Mouse (Mus musculus): ENCODE measurements at regions not wholly inside any gene's neighbourhood (a gene's known extent, or its start where the extent isn't known, plus 50 kb on each side); places are given as distances from the start of the nearest gene placed in this dataset.

DNA sequence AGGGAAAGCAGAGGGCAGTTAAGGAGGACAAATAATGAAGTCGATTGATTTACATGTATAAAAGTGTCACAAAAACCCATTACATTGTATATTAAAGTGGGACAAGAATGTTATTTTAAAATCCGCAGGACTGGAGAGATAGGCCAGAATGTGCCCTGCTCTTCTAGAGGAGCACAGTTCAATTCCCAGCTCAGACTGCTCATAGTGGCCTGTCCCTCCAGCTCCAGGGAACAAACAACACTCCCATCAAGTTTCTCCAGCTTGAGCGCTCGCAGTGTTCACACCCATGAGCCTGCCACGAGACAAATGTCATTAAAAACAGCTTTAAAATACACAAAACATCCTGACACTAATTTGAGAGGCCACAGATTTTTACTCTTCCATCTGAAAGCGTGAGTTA lies 517.9 kb downstream of the Cps1 start:
- TF ChIP-seq CTCF (IDR thresholded peaks at IDR 0.05; ENCODE audit: borderline replicate concordance, insufficient read depth, low read depth, low read length) (no peak), POLR2A (IDR thresholded peaks at IDR 0.05; ENCODE audit: borderline replicate concordance, insufficient read depth, low read length) (no peak)
